Mouse (Mus musculus): Measurements from ENCODE around the gene Cul9. TPM values are rescaled to one million over a fixed set of nuclear protein-coding genes. Genes with fewer than 3 reads are reported as not detected.
A peak's percentile ranks its signal among the peaks of the same experiment; 100 is the strongest.
"Not testable (repeated sequence)": the region's sequence is repeated elsewhere in the genome, so short reads cannot be mapped to it uniquely, and the experiment has no call there.

The Cul9 gene
- polyA plus RNA-seq, 1 experiment from 2014 or later: 10.6 TPM

DNA sequence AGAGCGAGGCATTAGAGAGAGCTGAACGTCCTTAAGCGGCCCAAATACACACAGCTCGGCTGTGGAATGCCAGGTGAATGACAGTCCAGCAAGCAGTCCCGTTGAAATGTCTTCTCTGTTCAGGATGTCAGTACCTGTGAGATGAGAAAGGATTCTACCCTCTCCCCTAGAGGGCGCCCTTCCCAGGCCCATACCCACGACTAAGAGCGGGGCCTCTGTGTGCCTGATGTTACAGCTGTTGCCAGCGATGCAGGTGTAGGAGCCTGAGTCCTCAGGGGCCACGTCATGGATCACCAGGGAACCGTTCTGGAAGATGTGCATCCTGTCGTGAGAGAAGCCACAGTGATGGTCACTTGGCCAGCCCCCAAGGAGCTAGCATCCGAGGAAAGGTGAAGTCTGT is 29.9 kb upstream of the Cul9 start:
- Histone ChIP-seq H3K4me3 (replicated peaks) (no peak overlapping the region), H3K9ac (no peak overlapping the region), H3K4me1 (no peaks in the 10 kb centered on the region), H3K36me3 (peaks cover 91% of the 10 kb centered on the region), H3K27ac (replicated peaks) (no peak overlapping the region), H3K4me2 (replicated peaks) (no peak overlapping the region), H3K9me3 (replicated peaks) (no peaks in the 10 kb centered on the region), H3K27me3 (no peaks in the 10 kb centered on the region)
- ATAC-seq (ENCODE audit: insufficient number of reproducible peaks, low FRiP score, low TSS enrichment, low read depth): no peak
- WGBS: 79% methylated on average over 13 of the region's 13 CpGs

GRCm38 (mm10) chr17:46574535-46574934 is 28.3 kb upstream of the Cul9 start:
- no peaks in the 10 kb centered on the region for H3K27me3 ChIP-seq
- H3K4me3 ChIP-seq (replicated peaks): no peak overlapping the region
- no peak overlapping the region for H3K9ac ChIP-seq
- WGBS: 92% methylated on average over 7 of the region's 7 CpGs
- H3K4me2 ChIP-seq (replicated peaks): no peak overlapping the region
- H3K27ac ChIP-seq (replicated peaks): no peak overlapping the region
- no peak for ATAC-seq (ENCODE audit: insufficient number of reproducible peaks, low FRiP score, low TSS enrichment, low read depth)
- peaks cover 91% of the 10 kb centered on the region for H3K36me3 ChIP-seq
- H3K4me1 ChIP-seq: no peaks in the 10 kb centered on the region
- H3K9me3 ChIP-seq (replicated peaks): no peaks in the 10 kb centered on the region

DNA sequence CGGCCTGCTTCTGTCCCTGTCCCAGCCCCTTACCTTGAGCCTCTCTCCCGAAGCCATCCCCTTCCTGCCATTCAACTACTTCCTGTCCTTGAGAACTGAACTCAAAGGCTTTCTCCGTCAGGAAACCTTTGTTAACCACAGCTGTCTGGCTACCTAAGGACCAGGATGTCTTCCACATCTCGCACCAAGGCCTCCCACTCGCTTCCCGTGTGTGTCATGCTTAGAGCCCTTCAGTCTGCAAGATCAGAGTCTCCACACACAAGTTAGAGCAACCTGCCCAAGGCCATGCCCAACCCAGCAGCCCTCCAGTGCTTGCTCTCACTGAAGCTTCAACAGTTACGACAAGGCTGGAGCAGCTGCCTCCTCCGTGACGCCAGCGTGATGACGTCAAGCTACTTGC is 24.8 kb upstream of the Cul9 start:
- no peaks in the 10 kb centered on the region for H3K27me3 ChIP-seq
- no peak for ATAC-seq (ENCODE audit: insufficient number of reproducible peaks, low FRiP score, low TSS enrichment, low read depth)
- H3K36me3 ChIP-seq: peaks cover 96% of the 10 kb centered on the region
- WGBS: 83% methylated on average over 11 of the region's 11 CpGs
- H3K4me1 ChIP-seq: no peaks in the 10 kb centered on the region
- H3K9ac ChIP-seq: no peak overlapping the region
- no peak overlapping the region for H3K4me3 ChIP-seq (replicated peaks)
- H3K9me3 ChIP-seq (replicated peaks): no peaks in the 10 kb centered on the region
- peak overlapping the region; percentile 48 for H3K27ac ChIP-seq (replicated peaks)
- H3K4me2 ChIP-seq (replicated peaks): no peak overlapping the region

- Histone ChIP-seq H3K9ac (no peak overlapping the region), H3K36me3 (peaks cover 10% of the 10 kb centered on the region), H3K27ac (replicated peaks) (no peak overlapping the region), H3K27me3 (no peaks in the 10 kb centered on the region), H3K4me1 (peaks cover 20% of the 10 kb centered on the region), H3K4me2 (replicated peaks) (no peak overlapping the region), H3K4me3 (replicated peaks) (no peak overlapping the region), H3K9me3 (replicated peaks) (no peaks in the 10 kb centered on the region)
- ATAC-seq (ENCODE audit: insufficient number of reproducible peaks, low FRiP score, low TSS enrichment, low read depth): no peak
- 88% methylated on average over 6 of the region's 6 CpGs for WGBS
These were observed 13.0 kb upstream of the Cul9 start for GRCm38 (mm10) chr17:46559146-46559545.

- H3K36me3 ChIP-seq: no peaks in the 10 kb centered on the region
- H3K4me3 ChIP-seq (replicated peaks): no peak overlapping the region
- H3K9ac ChIP-seq: no peak overlapping the region
- 73% methylated on average over 5 of the region's 5 CpGs for WGBS
- peaks cover 30% of the 10 kb centered on the region for H3K4me1 ChIP-seq
- H3K4me2 ChIP-seq (replicated peaks): no peak overlapping the region
- ATAC-seq (ENCODE audit: insufficient number of reproducible peaks, low FRiP score, low TSS enrichment, low read depth): no peak
- H3K27me3 ChIP-seq: no peaks in the 10 kb centered on the region
- H3K9me3 ChIP-seq (replicated peaks): no peaks in the 10 kb centered on the region
- no peak overlapping the region for H3K27ac ChIP-seq (replicated peaks)
These were observed 12.0 kb upstream of the Cul9 start for GRCm38 (mm10) chr17:46558151-46558550.

DNA sequence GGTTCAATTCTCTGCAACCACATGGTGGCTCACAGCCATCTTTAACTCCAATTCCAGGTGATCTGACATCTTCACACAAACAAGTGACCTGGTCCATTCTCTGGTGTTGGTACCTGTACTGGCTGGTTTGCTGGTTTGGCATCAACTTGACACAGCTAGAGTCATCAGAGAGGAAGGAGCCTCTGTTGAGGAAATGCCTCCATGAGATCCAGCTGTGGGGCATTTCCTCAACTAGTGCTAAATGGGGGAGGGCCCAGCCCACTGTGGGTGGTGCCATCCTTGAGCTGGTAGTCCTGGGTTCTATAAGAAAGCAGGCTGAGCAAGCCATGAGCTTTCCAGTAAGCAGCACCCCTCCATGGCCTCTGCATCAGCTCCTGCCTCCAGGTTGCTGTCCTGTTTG is 11.1 kb upstream of the Cul9 start:
- Histone ChIP-seq H3K4me2 (replicated peaks) (0 out of 2 replicates have a peak overlapping the region, but pooled peaks have one; percentile 79), H3K4me1 (peaks cover 37% of the 10 kb centered on the region), H3K27ac (replicated peaks) (peak overlapping the region; percentile 97), H3K4me3 (replicated peaks) (peak overlapping the region; percentile 96; the same call in 1 of the 2 replicates)
- not testable (repeated sequence) for H3K27me3 ChIP-seq; H3K36me3 ChIP-seq; H3K9ac ChIP-seq; H3K9me3 ChIP-seq (replicated peaks); ATAC-seq (ENCODE audit: insufficient number of reproducible peaks, low FRiP score, low TSS enrichment, low read depth)

DNA sequence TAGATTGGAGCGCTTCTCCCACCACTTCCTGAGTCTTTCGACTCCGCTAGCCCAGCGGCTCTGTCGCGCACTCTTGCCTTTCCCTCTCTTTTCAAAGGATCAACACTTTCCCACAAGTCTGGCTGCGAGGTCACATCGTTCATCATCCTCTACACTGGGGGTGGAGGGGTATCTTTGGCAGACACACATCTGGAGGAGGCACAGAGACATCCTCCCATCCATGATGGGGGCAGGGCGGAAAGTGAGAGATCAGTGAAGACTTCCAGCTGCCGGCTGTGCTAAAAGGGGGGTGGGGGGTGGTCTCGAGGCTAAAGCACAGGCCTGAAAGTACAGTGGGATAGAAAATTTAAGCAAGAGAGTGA is 10.4 kb upstream of the Cul9 start:
- no peak for ATAC-seq (ENCODE audit: insufficient number of reproducible peaks, low FRiP score, low TSS enrichment, low read depth)

DNA sequence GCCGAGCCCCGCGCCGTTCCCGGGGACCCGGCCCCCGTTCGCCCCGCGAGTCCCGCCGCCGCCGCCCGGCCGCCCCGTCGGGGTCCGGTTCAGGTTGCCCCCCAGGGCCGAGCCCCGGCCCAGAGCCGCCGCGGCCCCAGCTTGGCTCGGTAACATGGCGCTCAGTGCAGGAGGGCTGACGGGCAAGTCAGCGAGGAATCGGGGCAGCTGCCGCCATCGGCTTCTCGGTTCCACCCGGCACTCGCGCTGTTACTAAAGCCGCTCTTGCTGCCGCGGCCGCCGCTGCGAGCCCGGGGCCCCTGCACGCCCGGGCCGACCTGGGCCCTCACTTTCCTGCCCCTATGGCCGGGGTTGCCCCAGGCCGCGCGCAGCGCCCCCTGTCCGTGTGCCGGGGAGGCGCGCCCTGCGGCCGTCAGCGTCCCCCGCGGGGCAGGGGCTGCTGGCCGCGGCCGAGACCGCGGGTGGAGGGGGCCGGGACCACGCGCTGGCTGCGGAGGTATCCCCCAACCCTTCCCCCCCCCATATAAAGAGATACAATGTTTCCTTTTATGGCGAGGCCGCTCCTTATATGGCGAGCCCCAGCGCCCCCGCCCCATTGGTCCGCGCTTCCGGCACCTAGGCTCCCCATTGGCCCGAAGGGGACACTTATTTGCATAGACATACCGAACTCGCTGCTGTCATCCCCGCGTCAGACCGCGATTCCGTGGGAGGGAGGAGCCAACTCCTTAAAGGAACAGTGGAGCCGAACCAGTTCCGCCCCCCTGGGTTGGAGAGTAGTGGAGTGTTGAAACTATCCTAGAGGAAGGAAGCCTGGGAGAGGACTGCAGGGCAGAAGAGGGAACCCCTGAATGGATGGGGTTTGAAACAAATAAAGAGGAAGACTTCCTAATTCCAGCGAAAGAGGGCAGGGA is 9.7 kb upstream of the Cul9 start, which contains the start of gene Srf:
Gene Srf, minus strand, starts transcription at position 503 of the 911 bp plus-strand sequence.
- Histone ChIP-seq H3K4me3 (replicated peaks) (peak within 1 kb of the TSS; percentile 96), H3K4me1 (peaks cover 42% of the 10 kb centered on the region), H3K27me3 (no peaks in the 10 kb centered on the region), H3K36me3 (peaks cover 15% of the 10 kb centered on the region), H3K4me2 (replicated peaks) (peak within 1 kb of the TSS; percentile 79), H3K9ac (peak within 1 kb of the TSS; percentile 100), H3K27ac (replicated peaks) (peak within 1 kb of the TSS; percentile 97), H3K9me3 (replicated peaks) (no peaks in the 10 kb centered on the region)
- WGBS: under 1% methylated on average over 74 of the region's 87 CpGs
- peak; percentile 93 for ATAC-seq (ENCODE audit: insufficient number of reproducible peaks, low FRiP score, low TSS enrichment, low read depth)

More for the DNA sequence above, 10.4 kb upstream of the Cul9 start:
- Histone ChIP-seq H3K4me2 (replicated peaks) (peak overlapping the region; percentile 79), H3K9me3 (replicated peaks) (no peaks in the 10 kb centered on the region), H3K27ac (replicated peaks) (peak overlapping the region; percentile 97), H3K36me3 (peaks cover 9% of the 10 kb centered on the region), H3K9ac (peak overlapping the region; percentile 42; the same call in 1 of the 2 replicates), H3K4me3 (replicated peaks) (peak overlapping the region; percentile 96), H3K4me1 (peaks cover 42% of the 10 kb centered on the region), H3K27me3 (no peaks in the 10 kb centered on the region)
- WGBS: 0% methylated on average over 11 of the region's 11 CpGs

DNA sequence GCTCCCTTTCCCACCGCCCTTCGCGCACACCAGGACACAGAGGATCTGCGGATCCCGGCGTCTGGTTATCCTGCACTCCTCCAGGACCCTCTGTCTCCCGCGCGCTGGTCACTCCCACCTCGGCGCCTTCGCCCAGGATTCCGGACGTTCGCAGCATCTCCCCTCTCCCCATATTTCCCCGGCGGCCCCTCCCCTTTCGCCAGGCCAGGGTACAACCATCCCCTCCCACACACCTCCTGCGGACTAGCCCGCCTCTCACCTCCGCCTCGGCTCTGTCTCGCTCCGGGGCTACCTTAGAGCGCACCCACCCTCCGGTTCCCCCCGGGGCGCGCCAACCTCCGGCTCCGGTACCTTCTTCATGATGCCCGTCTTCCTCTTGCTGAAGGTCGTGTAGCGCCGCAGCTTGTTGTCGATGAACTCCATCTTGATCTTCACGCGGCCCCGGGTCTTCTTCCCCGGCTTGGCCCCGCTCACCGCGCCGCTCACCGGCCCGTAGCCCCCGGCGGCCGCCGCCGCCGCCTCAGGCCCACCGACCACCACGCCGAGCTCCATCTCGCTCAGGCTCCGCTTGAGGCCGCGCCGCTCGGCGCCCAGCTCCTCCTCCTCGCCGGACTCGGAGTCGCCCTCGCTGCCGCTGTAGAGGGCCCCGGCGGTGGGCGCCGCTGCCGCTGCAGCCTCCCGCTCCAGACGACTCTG is 8.9 kb upstream of the Cul9 start:
- H3K27ac ChIP-seq (replicated peaks): peak overlapping the region; percentile 97
- ATAC-seq (ENCODE audit: insufficient number of reproducible peaks, low FRiP score, low TSS enrichment, low read depth): no peak
- H3K27me3 ChIP-seq: no peaks in the 10 kb centered on the region
- peaks cover 42% of the 10 kb centered on the region for H3K4me1 ChIP-seq
- peaks cover 23% of the 10 kb centered on the region for H3K36me3 ChIP-seq
- WGBS: under 1% methylated on average over 61 of the region's 75 CpGs
- peak overlapping the region; percentile 79 for H3K4me2 ChIP-seq (replicated peaks)
- peak overlapping the region; percentile 100 for H3K9ac ChIP-seq
- H3K9me3 ChIP-seq (replicated peaks): no peaks in the 10 kb centered on the region
- H3K4me3 ChIP-seq (replicated peaks): peak overlapping the region; percentile 96

DNA sequence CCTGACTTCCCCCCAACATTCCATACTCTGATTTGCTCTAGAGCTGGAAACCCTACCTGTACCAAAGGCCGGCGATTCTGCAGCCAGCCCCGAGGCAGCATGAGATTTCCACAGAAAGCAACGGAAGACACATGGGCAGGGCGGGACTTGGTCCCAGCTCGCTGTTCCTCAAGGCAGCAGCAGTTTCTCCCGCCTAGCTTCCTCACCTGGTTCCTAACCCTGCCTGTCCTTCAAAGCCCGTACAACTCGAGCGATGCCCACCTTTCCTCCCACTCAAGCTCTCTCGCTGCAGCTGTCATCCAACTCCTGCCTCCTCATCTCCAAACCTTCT is 8.4 kb upstream of the Cul9 start:
- no peak for ATAC-seq (ENCODE audit: insufficient number of reproducible peaks, low FRiP score, low TSS enrichment, low read depth)
- H3K27me3 ChIP-seq: no peaks in the 10 kb centered on the region
- H3K9me3 ChIP-seq (replicated peaks): no peaks in the 10 kb centered on the region
- peaks cover 28% of the 10 kb centered on the region for H3K36me3 ChIP-seq
- peak overlapping the region; percentile 96 for H3K4me3 ChIP-seq (replicated peaks)
- peak overlapping the region; percentile 97 for H3K27ac ChIP-seq (replicated peaks)
- peaks cover 42% of the 10 kb centered on the region for H3K4me1 ChIP-seq
- peak overlapping the region; percentile 79 for H3K4me2 ChIP-seq (replicated peaks)
- H3K9ac ChIP-seq: peak overlapping the region; percentile 100
- WGBS: under 1% methylated on average over 11 of the region's 11 CpGs

- no peaks in the 10 kb centered on the region for H3K9me3 ChIP-seq (replicated peaks)
- peak overlapping the region; percentile 100 for H3K9ac ChIP-seq
- no peaks in the 10 kb centered on the region for H3K27me3 ChIP-seq
- peaks cover 34% of the 10 kb centered on the region for H3K36me3 ChIP-seq
- peak overlapping the region; percentile 79 for H3K4me2 ChIP-seq (replicated peaks)
- peak overlapping the region; percentile 97 for H3K27ac ChIP-seq (replicated peaks)
- H3K4me3 ChIP-seq (replicated peaks): peak overlapping the region; percentile 96
- no peak for ATAC-seq (ENCODE audit: insufficient number of reproducible peaks, low FRiP score, low TSS enrichment, low read depth)
- H3K4me1 ChIP-seq: peaks cover 42% of the 10 kb centered on the region
- 48% methylated on average over 3 of the region's 3 CpGs for WGBS
These were observed 7.7 kb upstream of the Cul9 start for GRCm38 (mm10) chr17:46553926-46554325.

Measured in embryonic facial prominence, embryonic 15.5 days (tissue).